Mouse (Mus musculus): Measurements from ENCODE around the gene Szt2. TPM values are rescaled to one million over a fixed set of nuclear protein-coding genes. Genes with fewer than 3 reads are reported as not detected.

Gene Szt2
- polyA plus RNA-seq (2012; rRNA removed) = 39.0 and 47.1 TPM in 2 replicates

DNA sequence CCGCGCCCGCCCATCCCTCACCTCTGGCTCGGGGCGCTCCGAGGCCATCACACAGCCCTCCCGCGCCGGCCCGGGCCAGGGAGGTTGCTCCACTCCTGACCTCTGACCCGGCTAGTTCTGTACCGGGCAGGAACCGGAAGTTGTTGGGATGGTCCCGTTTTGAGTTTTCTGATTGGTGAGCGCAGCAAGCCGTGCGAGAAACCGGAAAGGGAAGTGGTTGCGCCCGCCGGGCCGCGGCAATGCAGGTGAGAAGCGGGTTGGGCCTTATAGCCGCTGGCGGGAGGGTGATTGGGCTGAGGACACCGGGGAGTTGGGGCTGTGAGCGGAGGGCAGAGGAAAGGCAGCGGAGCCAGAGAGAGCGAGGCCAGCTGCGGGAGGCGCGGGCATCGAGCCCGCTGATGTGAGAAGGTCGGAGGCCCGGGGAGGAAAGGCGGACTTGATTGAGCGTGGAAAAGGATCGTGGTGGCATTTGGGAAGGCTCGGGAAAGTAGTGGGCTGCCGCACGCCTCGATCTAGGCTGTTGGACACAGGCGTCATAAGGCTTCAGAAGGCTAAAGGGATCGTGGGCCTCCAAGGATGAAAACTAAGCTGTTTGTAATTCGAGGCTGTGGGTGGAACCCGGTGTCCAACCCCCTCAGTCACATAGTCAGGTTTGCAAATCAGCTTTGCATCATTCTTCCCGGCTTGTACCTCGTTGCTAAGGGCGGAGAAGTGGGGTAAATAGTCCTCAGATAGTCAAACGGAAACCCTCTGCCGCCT, at the start of gene Szt2, which contains the start of gene Med8:
Szt2 (minus strand) TSS at position 132 of the 759 bp plus-strand sequence.
Med8 (plus strand) TSS at position 196 of the 759 bp plus-strand sequence.

GRCm38 (mm10) chr4:118457345-118457975, 48.4 kb upstream of the Szt2 start, which contains the start of gene Mpl:
TSS of gene Mpl (minus strand) at chr4:118457513.

DNA sequence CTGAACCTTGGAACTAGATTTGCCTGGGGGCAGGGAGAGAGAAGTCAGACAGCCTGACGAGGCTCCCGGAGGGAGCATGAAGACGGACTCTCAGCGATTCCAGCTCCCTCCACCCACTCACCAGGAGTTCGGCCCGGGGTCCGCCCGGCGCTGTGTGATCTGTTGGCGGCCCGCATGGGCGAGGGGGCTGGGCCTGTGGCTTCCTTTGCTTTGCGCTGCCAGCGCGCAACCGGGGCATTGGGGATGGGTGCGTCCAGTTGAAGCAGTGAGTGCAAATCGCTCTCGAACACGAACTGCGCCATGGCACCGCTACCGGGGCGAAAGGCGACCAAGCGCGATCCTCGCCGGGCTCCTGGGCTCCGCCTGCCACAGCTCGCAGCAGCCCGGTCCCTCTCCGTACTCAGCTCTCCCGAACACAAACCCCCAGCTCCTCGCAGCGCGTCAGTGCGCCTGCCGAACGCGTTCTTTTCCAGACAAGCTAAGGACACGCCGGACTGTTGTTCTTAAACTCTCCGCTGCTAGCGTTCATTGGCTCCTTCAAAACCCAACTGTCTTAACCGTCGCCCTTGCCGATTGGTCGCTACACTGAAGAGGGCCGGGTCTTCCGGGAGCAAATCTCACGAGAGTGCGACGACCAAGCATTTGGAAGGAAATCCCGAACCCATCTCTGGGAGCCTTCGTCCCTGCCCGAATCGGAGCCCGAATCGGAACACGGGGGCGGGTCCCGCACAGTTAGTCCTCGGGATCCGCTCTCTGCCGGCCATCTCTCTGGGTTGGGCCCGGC, 27.9 kb upstream of the Szt2 start, which contains the start of gene Cdc20:
Cdc20 (minus strand) TSS at position 533 of the 784 bp plus-strand sequence.

DNA sequence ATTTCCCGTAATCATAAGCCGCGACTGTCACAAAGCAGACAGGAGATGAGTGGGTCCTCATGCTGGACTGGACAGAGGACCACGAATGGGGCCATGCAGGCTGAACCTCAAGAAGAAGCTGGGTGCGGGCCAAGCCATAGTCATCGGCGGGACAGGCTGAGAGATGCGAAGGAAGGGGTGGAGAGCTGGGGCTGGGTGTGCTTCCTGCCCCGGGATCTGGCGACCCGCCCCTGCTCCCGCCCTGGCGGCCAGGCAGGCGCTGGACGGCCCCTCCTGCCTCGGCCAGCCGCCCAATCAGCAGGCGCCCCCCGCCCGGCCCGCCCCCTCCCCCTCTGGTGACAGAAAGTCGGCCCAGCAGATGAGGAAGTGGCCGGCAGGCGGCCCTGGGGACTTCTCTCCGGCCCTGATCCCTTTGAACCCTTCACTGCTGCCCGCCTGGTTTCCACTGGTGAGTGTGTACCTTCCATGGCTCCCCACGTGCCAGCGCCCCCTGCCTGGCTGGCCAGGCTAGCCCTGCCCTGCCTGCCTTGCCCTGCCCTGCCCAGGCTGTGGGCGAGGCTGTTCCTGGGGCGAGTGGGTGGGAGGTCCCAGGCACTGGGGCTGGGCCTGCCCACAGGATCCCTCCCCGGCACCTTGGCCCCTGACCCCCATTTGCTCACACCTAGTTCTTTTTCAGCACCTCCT, 18.8 kb upstream of the Szt2 start, which contains the start of gene Elovl1:
Elovl1 (plus strand) TSS at position 326 of the 684 bp plus-strand sequence.

Other genes with a start within 250 kb of the Szt2 start
- gene Kdm4a, start 229.2 kb downstream of the Szt2 start, polyA plus RNA-seq (2012; rRNA removed) = 38.6 and 45.6 TPM in 2 replicates
- 139 and 147 TPM in 2 replicates for gene Ptprf, start 117.9 kb downstream of the Szt2 start, polyA plus RNA-seq (2012; rRNA removed)
- gene Med8, start 64 bp upstream of the Szt2 start, polyA plus RNA-seq (2012; rRNA removed) = 22.4 and 28.4 TPM in 2 replicates
- gene Elovl1, start 18.8 kb upstream of the Szt2 start, polyA plus RNA-seq (2012; rRNA removed) = 195 and 237 TPM in 2 replicates
- 38.7 and 71.9 TPM in 2 replicates for gene Cdc20, start 28.1 kb upstream of the Szt2 start, polyA plus RNA-seq (2012; rRNA removed)
- gene Mpl, start 48.2 kb upstream of the Szt2 start, polyA plus RNA-seq (2012; rRNA removed) = 0.09 and 0.16 TPM in 2 replicates
- 62.5 and 72.4 TPM in 2 replicates for gene Tie1, start 80.8 kb upstream of the Szt2 start, polyA plus RNA-seq (2012; rRNA removed)
- 10.5 and 10.7 TPM in 2 replicates for gene 2610528J11Rik, start 117.7 kb upstream of the Szt2 start, polyA plus RNA-seq (2012; rRNA removed)
- 16.5 and 17.4 TPM in 2 replicates for gene Tmem125, start 134.8 kb upstream of the Szt2 start, polyA plus RNA-seq (2012; rRNA removed)
- gene Cfap57, start 211.5 kb upstream of the Szt2 start, polyA plus RNA-seq (2012; rRNA removed) = 1.4 TPM in 2 replicates
- 23.4 and 28.9 TPM in 2 replicates for gene Ebna1bp2, start 211.5 kb upstream of the Szt2 start, polyA plus RNA-seq (2012; rRNA removed)
- gene Olfr62, start 249.7 kb upstream of the Szt2 start, polyA plus RNA-seq (2012; rRNA removed) = not detected in 2 replicates